Mouse (Mus musculus): ENCODE measurements around the gene Tcte2.
A peak's percentile ranks its signal among the peaks of the same experiment; 100 is the strongest.

Gene Tcte2

DNA sequence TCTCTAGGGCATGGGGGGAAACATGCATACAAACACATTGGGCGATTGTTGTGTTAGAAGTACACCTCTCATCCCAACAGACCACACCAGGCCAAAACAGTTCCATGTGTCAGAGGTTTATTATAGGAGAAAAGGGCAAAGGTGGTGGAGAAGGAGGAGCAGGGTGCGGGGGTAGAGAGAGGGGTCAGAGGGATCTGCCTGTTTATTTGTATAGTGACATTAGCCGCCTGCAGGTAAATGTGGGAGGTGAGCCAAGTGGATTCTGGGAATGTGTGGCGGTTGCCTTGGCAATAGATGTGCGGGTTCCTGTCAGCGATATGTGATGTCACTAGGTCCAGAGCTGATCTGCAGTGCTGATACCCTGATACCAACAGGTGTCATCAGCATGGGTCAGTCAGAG, 45.3 kb downstream of the Tcte2 start:
- no peak for DNase-seq

DNA sequence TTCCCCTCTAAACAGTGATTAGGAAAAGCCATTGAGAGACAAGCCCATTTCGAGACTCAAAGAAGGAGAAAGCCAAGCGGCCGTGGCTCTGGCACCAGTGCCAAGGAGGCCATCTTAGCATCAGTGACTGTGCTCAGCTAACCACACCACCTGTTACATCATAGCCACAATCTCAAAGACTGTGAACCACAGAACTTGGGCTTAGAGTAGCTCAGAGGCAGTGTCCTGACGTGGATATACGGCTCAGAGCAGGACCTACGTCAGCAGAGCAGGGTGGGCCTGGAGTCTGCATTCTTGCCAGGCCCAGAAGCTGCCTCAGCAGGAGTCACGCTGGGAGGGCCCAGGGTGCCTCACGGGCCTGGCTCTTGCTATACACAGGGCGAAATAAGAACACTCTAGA, 46.1 kb downstream of the Tcte2 start:
- DNase-seq = no peak

DNA sequence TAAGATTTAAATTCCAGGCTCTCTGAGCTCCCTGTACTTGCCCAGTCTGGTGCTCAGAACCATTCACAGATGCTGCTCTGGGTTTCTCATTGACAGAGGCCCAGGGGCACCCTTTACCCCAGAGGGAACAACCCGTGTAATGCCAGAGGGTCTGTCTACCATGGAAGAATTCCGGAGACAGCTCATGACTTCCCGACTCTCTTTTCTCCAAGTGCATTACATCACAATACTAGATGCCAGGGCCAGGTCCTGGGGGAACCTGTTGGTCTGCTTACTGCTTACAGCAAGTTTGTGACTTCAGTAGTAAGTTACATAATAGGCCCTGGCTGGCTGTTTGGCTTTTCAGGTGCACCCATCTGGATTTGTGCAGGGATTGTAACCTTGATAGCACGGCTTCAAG, 47.0 kb downstream of the Tcte2 start:
- DNase-seq = no peak

DNA sequence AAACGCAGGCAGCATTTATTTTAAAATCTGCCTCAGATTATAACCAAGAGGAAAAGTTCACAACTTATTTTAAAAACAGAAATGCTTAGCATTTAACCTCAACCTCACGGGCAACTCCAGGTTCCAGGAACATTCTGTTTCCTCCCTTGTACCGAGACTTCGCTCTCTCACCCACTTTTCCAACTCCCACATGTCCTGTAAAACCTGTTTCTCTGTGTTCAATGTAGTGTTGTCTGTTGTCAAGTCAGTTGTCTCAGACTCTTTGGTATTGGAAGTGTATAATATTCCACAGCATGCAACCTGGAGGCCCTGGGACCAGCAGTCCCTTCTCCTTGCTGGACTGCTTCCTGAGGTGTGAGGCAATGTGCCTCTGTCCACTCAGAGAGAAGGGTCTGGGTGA, 47.5 kb downstream of the Tcte2 start:
- DNase-seq = no peak

DNA sequence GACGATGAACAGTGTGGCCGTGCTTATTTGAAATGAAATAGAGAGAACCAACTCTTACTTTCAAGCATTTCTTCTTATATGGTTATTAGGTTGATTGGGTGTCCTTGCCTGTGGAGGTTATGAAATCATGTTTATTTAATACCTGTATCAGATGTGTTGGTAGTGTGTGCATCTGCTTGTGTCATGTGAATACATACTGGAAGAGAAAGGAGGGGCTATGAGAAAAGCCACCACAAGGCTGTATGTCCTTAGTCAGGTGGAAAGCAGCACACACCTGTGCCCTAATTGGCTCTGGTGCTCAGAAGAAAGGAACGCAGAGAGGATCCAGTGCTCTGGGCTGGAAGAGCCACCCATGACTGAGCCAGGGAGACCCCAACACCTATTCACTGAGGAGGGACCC, 49.1 kb downstream of the Tcte2 start:
- no peak for DNase-seq

DNA sequence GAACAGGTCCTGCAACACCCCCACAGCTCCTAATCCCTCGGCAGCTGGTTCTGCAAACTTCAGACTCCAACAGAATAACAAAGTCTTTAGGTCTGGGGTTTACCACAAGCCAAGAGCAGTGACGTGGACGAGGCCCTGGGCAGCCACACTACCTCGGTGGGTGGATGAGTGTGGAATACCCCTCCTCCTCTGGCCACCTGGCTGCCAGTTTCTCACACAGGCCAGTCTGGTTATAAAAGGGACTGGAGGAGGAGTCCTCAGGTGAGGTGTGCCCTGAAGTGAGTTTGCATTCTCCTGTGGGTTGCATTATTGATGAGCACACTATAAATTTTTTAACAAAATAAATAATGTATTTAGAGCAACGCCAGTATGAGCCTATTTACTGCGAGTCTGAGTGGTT, 49.5 kb downstream of the Tcte2 start:
- no peak for DNase-seq

DNA sequence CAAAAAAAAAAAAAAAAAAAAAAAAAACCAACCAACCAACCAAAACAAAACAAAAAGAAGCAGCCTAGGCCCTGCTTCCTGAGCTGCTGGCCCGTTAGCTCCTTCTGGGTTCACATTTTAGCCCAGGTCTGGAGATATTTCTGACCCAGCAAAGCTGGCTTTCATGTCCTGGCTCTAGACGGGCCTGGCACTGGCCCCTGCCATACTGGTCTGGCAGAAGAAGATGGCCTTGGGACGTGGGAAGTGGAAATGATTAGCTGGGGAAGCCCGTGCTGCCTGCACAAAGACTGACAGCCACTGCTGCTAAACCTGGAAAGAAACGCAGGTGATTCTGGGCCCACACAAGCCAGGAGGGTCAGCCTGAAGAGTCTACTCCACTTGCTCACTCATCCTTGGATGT, 50.5 kb downstream of the Tcte2 start:
- no peak for DNase-seq

DNA sequence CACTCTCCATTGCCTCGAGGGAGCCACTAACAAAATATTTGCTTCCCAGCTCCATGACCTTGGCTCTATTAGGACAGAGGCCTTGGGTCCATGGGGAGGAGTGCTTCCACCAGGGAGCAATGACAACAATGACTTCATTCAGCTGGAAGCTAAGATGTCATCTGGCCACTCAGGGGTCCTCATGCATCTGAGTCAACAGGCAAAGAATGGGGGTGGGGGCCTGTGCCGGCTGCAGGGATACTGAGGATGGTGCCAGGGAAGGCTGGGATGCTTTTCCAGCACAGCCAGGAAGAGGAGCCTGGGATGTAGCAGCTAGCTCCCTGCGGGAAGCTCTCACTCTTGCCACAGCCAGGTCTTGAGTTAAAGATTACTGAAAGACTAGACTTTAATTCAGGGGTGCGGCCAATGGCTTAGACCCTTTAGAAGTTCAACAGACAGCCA, 56.1 kb downstream of the Tcte2 start:
- DNase-seq = no peak

DNA sequence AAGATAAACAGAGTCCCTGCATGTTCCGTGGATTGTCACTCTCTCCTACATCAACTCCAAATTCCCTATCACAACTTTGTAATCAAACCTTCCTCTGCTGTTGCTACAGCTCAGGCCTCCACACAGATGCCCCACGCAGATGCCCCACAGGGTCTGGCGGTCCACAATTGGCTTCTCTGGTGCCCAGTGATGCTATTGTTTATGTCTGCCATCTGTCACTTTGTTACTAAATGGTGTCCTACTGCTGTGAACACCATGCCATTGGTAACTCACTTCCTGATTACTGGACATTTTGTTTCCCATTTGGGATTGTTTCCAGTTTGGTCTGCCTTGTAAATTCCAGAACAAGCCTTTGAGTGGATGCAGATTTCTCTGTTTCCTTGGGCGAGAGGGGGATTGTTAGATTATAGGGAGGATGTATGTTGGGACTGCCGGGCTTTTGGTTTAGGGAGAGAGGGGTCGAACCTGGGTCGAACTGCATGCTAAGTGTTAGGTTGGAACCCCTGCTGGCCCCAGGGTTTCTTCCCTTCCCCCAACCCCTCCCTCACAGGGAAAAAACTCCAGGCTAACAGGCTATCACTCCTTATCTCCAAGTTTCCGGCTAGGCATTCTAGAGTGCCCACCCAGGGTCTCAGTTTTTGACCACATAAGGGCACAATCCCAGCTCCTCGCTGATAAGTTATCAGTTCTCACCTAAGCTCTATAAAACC, 57.9 kb downstream of the Tcte2 start:
- DNase-seq = no peak

DNA sequence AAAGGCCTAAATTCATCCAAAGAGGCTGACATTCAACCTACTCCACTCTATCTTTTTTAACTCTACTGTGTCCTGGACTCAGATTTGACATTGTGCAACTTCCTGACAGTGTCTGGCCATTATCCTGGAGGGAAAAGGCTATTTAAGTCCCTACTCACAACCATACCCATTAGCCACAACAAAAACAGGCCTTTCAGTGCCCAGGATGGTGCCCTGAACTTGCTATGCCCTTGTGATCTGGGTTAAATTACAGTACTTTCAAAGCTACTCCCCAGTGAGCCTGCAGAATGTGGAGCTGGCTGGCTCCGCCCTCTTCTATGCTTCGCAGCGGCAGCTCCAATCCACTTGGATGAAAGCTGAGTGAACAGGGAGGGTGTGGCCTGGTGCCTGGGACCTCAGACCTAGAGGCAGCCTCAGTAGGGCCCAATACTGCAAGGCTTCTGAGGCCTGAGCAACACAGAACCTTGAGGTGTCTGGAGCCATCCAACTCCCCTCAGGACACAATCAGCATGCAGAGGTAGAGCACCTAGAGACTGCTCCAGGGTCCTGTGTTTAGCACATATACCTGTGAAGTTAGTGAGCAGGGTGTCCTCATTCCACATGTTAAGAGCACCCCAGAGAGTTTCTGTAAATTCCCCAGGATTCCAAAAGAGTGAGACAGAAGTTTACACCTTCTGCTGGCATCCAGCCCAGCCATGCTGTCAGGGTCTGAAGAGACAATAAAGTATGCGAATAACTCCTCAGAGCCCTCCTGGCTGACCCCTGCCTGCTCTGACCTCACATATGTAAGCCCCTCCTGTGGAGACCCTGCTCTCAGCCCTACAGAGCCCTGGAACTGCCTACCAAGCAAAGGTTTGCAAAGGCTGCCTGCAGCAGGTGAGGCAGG, 61.3 kb downstream of the Tcte2 start:
- DNase-seq = no peak

DNA sequence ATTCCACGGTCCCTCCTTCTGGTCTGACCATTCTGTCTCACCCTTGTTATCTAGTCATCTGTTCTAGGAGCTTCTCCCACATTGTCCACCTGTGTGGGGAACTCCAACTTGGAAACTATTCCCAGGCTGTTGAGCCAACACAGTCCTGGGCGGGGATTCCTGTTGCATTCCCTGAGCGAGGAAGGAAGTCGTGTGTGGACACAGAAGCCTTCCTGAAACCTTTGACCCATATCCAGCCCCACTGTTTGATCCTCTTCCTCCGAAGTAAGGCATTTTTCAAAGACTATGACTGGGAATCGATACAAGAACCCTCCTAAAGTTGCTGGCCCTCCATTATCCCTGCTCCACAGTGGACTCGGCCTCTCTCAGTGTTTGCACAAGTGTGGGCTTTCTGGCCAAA, 61.9 kb downstream of the Tcte2 start:
- no peak for DNase-seq

DNA sequence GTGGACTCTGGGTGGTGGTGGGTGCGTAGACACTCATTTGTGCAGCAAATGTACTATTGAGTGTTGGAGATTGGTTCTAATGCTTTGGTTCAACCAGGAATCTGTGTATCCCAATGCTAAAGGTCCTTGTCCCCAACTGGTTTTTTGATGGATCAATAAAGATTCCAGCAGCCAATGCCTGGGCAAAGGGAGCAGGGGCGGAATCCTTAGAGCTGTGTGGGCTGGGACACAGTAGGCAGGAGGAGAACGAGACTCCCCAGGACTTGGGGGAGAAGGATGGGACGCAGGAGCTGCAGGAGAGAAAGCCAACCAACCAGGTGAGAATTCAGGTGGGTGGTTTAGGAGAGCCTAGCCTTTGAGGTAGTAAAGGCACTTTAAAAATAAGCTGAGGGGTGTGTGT, 63.4 kb downstream of the Tcte2 start:
- DNase-seq = no peak

DNA sequence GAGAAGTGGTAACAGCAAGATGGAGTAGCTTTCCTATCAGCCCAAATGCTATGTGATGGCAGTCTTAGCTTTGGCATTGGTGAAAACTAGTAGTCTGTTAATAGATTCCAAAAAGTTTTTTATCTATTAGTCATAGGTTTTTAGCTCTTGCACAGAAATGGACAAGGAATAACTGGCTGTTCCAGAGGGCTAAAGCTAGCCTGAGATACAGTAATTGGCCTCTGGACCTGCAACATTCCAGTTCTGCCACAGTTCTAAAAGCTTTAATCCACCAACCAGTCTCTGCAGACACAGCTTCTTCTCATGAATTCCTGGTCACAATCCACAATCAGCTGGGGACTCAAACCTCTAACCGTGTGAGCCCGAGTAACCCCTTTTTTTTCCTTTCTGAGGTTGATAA, 64.0 kb downstream of the Tcte2 start:
- DNase-seq = no peak

DNA sequence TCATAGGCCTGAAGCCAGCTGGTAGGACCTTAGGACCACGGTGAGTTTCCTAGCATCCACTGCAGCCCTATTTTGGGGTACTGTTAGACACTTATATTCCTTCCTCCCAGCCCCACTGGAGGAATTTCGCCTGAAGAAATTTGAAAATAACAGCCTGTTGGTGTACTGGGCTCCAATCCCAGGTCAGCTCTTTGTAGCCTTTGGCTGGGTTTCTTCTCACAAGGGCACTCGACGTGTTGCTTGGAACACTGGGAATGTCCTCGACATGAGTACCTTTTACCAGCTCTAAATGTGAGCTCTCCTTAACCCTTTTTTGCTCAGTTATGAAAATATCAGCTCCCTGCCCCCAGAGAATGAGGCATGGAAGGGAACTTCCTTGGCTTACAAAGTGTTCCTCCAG, 65.7 kb downstream of the Tcte2 start:
- DNase-seq = no peak

DNA sequence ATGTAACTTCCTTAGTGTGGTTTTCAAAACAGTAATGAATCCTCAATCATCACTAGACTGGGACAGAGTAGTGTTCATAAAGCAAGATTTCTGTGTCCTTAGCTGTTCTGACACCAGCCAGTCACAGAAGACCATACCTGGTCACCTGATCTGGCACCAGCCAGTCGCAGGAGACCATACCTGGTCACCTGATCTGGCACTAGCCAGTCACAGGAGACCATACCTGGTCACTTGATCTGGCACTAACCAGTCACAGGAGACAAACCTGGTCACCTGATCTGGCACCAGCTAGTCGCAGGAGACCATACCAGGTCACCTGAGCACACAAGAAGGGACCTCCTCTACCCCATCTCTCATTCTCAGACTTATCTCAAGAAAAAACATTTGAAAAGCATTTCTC, 66.4 kb downstream of the Tcte2 start:
- DNase-seq = no peak

DNA sequence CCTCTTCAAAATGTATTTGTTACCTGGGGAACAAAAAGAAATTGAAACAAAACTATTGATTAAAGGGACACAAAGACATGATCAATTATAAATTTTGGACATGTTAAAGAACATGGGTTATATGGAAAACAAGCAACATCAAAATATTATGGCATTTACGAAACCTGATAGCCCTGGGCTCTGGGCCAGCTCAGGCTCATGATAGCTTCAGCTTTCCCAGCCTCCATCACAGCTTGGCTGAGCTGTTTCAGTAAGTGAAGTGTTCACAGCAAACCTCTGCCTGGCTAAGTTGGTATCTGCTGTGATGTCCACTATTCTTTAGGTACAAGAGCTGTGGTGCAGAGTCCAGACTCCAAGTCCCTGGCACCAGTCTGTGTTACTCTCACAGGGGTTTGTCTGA, 67.4 kb downstream of the Tcte2 start:
- no peak for DNase-seq

DNA sequence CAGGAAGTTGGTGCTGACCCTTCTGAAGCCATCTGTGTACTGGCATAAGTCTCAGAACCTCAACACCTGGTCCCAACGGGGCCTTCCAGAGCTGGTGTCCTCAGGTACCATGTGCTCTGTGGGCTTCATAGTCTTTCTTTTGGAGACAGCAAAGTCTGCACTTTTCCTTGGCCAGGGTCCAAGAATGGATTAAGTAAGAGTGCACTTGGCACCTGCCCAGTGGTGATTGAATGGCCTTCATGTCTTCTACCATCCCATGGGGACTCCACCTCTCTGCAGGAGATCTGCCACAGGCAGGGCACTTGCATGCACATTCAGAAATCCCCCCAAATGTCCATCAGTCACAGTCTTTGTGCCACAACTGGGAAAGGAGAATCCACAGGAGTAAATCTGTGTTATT, 74.0 kb downstream of the Tcte2 start:
- DNase-seq = no peak

DNA sequence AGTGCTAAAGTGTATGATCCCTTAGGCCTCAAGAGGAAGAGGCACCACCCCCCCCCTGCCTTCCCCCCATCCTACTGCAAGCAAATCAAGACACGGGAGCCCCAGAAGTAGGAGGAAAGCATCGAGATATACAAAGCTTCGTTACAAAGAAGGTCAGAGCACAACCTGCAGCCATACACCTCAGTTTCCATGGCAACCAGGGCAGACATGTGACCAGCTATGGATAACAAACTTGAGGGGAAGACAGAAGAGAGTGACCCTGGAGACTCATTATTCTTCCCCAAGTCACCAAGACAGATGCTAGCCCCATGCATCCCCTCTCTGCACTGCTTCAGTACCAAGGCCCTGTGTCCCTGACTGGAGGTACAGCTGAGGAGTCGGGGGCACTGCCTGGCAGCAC, 74.5 kb downstream of the Tcte2 start:
- no peak for DNase-seq

DNA sequence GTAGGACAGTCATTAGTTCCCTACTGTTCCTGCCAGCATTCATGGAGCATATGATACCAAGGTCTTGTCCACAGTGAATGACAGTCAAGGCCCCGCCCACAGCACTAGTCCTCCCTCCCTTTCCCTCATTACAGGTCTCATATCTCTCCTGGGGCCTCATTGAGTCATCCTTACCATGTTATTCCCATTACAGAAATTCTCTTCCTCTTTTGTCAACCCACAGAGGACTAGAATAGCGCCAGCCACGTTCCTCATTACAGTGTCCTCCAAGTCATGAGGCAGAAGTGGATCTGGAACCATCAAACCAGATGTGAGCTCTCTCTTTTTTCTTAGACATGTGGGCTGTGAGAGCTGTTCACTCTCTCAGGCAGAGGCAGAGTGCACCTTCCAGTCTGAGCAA, 76.0 kb downstream of the Tcte2 start:
- no peak for DNase-seq

DNA sequence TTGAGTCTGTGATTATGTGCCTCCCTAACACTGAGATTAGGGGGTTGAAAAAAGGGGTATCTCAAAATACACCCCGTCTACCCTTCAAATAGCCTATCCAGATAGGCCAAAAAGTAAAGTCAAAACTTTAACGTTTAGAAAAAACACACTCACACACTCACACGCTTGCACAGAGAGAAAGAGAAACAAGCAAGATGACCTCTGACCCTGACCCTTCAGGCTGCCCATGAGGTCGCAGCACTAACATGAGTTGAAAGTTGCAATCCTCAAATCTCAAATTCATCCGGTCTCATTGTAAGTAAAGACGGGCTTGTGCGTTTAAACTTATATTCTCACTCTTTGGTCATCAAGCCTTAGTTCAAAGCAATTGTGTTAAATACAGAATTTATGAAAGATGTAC, 77.4 kb downstream of the Tcte2 start:
- no peak for DNase-seq

DNA sequence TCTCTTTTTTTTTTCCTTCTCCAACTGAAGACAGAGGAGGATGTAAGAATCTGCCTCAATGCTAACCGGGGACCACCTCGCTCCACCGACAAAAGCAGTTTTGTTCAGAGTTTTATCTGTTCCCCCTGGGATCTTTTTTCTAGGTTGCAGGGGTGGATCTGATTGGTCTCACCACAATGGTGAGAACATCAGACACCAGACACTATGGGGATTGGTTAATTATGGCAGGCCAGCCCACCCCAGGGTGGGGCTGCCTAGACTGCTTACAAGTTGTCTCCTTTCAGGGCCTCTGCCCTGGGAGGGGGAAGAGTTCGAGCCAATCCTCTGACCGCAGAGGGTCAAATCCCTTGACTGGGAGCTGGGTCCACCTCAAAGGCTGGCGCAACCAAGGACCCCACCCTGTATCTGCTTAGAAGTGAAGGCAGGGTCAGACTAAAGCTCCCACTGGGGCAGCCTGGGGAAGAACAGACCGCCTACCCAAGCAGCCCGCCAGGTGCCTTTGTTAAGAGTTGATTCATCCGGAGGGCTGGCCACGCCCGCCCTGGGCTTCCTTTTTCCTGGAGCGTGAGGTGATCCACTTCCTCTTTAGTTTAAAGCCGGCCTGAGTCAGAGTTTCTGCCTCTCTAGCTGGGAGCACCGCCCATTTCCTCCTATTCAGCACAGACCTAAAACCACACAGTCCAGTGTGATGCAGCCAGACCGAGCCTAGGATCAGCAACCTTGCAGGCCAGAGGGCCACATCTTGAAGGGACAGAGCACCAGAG, 78.0 kb downstream of the Tcte2 start:
- peak; percentile 72 for DNase-seq

DNA sequence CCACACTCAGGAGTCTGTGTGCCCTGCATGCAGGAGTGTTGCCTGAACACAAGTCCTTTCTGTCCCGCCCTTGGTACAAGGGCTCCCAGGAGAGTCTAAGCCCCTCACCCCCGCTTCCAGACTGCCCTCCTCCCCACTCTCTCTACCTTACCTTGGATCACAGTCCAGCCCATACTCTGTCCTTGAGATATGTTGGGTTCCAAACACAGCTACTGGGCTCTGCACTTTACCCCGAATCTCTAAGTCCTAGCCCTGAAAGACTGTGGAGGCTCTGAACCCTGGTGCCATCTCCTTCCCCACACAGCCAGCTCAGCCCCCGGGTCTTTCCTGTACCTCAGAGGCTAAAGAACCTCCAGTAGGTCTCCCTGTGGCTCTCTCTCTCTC, 78.6 kb downstream of the Tcte2 start:
- DNase-seq = peak; percentile 21

DNA sequence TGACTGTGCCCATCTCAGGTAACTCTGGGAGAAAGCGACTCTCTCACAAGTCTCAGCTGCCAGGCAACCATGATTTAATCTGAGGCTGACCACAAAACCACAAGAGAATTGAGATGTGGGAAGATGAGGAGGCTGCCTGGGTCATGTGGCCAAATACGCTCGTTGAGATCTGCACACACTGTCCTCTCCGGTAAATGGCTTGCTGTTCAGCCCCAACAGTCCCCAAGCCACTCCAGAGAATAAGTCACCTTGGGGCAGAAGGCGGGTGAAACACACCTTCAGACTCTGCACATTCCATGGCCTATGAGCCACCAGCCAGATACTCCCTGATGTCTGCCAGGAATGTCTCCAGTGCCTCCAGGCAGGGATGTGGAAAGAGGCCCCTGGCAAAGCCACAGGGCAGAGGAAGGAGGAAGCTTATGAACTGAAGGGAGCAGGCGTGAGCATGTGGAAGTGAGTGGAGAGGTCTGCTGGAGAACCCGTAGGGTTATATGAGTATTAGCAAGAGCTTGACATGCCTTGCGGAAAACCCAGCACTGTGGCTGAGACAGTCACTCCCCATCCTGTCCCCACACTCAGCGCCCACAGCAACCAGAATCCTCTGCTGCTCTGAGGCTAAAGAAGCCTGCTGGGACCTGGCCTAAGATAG, 79.1 kb downstream of the Tcte2 start:
- peak; percentile 25 for DNase-seq

Measured in thymus, postnatal 25 days (tissue).